Mouse (Mus musculus): ENCODE data around the gene Plcb3.

DNA sequence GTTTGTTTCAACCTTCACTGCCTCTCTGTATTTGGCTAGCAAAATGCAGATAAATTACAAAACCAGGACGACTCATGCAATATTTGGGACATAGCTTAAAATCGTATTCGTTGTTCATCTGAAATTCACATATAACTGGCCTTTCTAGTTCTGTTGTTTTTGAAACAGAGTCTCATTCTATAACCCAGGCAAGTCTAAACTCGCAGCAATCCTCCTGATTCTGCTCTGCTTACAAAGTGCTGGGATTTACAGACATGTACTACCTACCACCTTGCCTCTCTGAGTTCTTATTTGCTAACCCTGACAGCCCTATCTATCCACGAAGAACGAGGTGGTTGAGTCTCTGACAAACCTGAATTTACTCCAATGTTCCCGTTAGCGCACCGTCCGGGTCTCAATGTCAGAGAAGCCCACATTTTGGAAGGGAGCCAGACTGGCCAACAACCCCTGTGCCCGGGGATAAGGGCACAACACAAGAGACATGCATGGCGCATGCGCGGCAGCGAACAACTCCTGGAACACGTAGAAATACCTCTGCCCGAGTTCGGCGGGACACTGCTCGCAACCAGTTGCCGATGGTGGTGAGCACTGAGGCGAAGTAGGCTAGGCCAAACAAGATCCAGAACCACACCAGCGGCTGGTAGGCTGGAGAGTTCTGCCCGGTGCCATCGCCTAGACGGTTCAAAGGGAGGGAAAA lies 49.6 kb downstream of the Plcb3 start:
- TF ChIP-seq GATA1 (IDR thresholded peaks at IDR 0.05; ENCODE audit: borderline replicate concordance, low read length) (no peak), FLI1 (IDR thresholded peaks at IDR 0.05; ENCODE audit: low read length) (no peak)

Data from megakaryocyte, embryonic 14.5 days (primary cell).